Mouse (Mus musculus) embryonic facial prominence, embryonic 11.5 days (tissue): ENCODE measurements around the gene Arhgap9. TPM values are rescaled to one million over a fixed set of nuclear protein-coding genes. Genes with fewer than 3 reads are reported as not detected.

Source experiments
- ATAC-seq: fragments of 200-750 bp; cut with Nextera tagmentation; replicated peaks from 2 replicates; pipeline ENCODE4 v1.8.0; 2017; ENCODE audit warnings: low read depth; ENCODE audit not compliant: insufficient number of reproducible peaks, low FRiP score, low TSS enrichment
- DNase-seq: peaks from one replicate; pipeline ENCODE4 v3.0.0-alpha.2; 2015; ENCODE audit warnings: low spot score
- H3K27ac ChIP-seq: fragments of 300-500 bp; sonication (generic); replicated peaks from 2 replicates; pipeline ENCODE4 v1.5.1; 2014; ENCODE audit warnings: mild to moderate bottlenecking, low read depth, low read length, control low read depth
- H3K27me3 ChIP-seq: fragments of 300-500 bp; sonication (generic); 2 replicates; pipeline ENCODE4 v1.6.1; 2014; ENCODE audit warnings: mild to moderate bottlenecking, low read length, moderate library complexity, mixed read lengths; ENCODE audit not compliant: control insufficient read depth, insufficient read depth
- H3K36me3 ChIP-seq: fragments of 300-500 bp; sonication (generic); replicated peaks from 2 replicates; pipeline ENCODE4 v1.6.1; 2014; ENCODE audit warnings: low read depth, mild to moderate bottlenecking, low read length, moderate library complexity, mixed read lengths; ENCODE audit not compliant: control insufficient read depth, insufficient read depth
- H3K4me1 ChIP-seq: fragments of 300-500 bp; sonication (generic); 2 replicates; pipeline ENCODE4 v1.6.1; 2014; ENCODE audit warnings: low read length, mixed read lengths; ENCODE audit not compliant: control insufficient read depth, insufficient read depth
- H3K4me2 ChIP-seq: fragments of 300-500 bp; sonication (generic); 2 replicates; pipeline ENCODE4 v1.6.1; 2014; ENCODE audit warnings: low read depth, mild to moderate bottlenecking, control low read depth, low read length, moderate library complexity
- H3K4me3 ChIP-seq: fragments of 300-500 bp; sonication (generic); 2 replicates; pipeline ENCODE4 v1.5.1; 2014; ENCODE audit warnings: low read depth, low read length, control low read depth
- H3K9ac ChIP-seq: fragments of 300-500 bp; sonication (generic); replicated peaks from 2 replicates; pipeline ENCODE4 v1.6.1; 2014; ENCODE audit warnings: mild to moderate bottlenecking, control low read depth, low read length
- H3K9me3 ChIP-seq: fragments of 300-500 bp; sonication (generic); replicated peaks from 2 replicates; pipeline ENCODE4 v1.6.1; 2016; ENCODE audit warnings: mild to moderate bottlenecking, low read length, inconsistent platforms, mixed read lengths; ENCODE audit not compliant: control insufficient read depth
- WGBS: fragments of 180-500 bp; shearing (Covaris S2); extraction: QIAGEN DNeasy Blood & Tissue Kit; methylation state at CpG from one replicate; pipeline ENCODE4 v1.1.7; 2014; 5-methylcytosine and 5-hydroxymethylcytosine counted together
- polyA plus RNA-seq: library from polyadenylated mRNA; unstranded; fragments of >200 nt; fragmentation: Nextera tagmentation; extraction: Ambion mirVana; gene quantifications from 2 replicates; pipeline ENCODE4 v1.2.1, GENCODE M21; 2014

Arhgap9 gene
- polyA plus RNA-seq, 1 experiment from 2014 or later = 1.8 TPM

GRCm38 (mm10) chr10:127346173-127346572 lies 24.4 kb downstream of the Arhgap9 start:
- H3K27me3 ChIP-seq = no peaks in the 10 kb centered on the region
- no peaks in the 10 kb centered on the region for H3K9me3 ChIP-seq
- H3K27ac ChIP-seq = no peak overlapping the region
- WGBS = 84% methylated on average over 3 of the region's 3 CpGs
- DNase-seq = no peak
- ATAC-seq = no peak
- no peaks in the 10 kb centered on the region for H3K36me3 ChIP-seq
- no peak overlapping the region for H3K9ac ChIP-seq
- no peak overlapping the region for H3K4me3 ChIP-seq
- H3K4me1 ChIP-seq = peaks cover 3% of the 10 kb centered on the region
- no peak overlapping the region for H3K4me2 ChIP-seq

- DNase-seq (no peak), ATAC-seq (no peak)
- Histone ChIP-seq H3K9ac (no peak overlapping the region), H3K36me3 (no peaks in the 10 kb centered on the region), H3K4me1 (no peaks in the 10 kb centered on the region), H3K27me3 (no peaks in the 10 kb centered on the region), H3K4me2 (no peak overlapping the region), H3K27ac (no peak overlapping the region), H3K4me3 (no peak overlapping the region), H3K9me3 (no peaks in the 10 kb centered on the region)
- 70% methylated on average over 4 of the region's 4 CpGs for WGBS
Observed at GRCm38 (mm10) chr10:127348957-127349356, 27.2 kb downstream of the Arhgap9 start.

DNA sequence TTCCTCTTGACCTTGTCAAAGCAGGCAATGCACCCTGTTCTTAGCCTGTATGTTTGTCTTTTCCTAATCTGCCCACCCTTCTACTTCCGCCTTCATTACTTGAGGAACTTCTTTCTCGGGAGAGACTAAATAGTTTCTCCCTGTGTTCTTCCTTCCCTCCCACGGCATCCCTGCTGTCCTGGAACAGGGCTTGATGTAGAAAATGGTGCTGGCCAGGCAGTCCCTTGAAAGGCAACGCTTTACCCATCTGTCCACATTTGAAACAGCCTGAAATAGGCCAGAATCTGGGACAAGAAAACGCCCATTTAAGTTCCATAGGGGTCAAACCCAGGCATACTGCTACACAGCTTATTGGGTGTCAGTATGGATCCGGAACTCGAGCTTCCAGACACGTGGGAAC lies 28.0 kb downstream of the Arhgap9 start:
- Histone ChIP-seq H3K27me3 (no peaks in the 10 kb centered on the region), H3K4me1 (no peaks in the 10 kb centered on the region), H3K9me3 (no peaks in the 10 kb centered on the region), H3K27ac (no peak overlapping the region), H3K4me2 (no peak overlapping the region), H3K36me3 (no peaks in the 10 kb centered on the region), H3K9ac (no peak overlapping the region), H3K4me3 (no peak overlapping the region)
- ATAC-seq (no peak), DNase-seq (no peak)
- WGBS = 78% methylated on average over 8 of the region's 8 CpGs

- peak; percentile 88 for DNase-seq
- H3K9ac ChIP-seq = peak overlapping the region; percentile 53
- peak; percentile 69 for ATAC-seq
Observed at GRCm38 (mm10) chr10:127350594-127351284, 29.0 kb downstream of the Arhgap9 start.

DNA sequence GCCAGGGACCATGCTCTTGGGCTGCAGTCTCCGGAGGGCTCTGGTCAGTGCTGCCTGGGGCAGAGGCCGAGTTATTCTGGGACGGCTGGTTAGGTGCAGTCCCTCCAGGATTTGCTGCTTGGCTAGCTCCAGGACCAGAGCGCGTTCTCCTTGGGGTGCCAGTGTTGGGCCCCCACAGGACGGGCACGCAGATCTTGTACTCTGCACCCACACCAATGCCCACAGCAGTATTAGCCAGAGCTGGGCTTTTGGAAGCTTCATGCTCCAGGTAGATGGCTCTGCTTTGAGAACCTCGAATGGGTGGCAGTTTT lies 29.5 kb downstream of the Arhgap9 start:
- no peaks in the 10 kb centered on the region for H3K27me3 ChIP-seq
- H3K4me1 ChIP-seq = no peaks in the 10 kb centered on the region
- WGBS = 81% methylated on average over 8 of the region's 8 CpGs
- H3K36me3 ChIP-seq = no peaks in the 10 kb centered on the region
- no peak overlapping the region for H3K4me3 ChIP-seq
- no peak for DNase-seq
- H3K27ac ChIP-seq = no peak overlapping the region
- no peaks in the 10 kb centered on the region for H3K9me3 ChIP-seq
- ATAC-seq = no peak; the same call in 1 of the 2 replicates
- H3K9ac ChIP-seq = no peak overlapping the region; the same call in 1 of the 2 replicates
- H3K4me2 ChIP-seq = no peak overlapping the region

More at GRCm38 (mm10) chr10:127350594-127351284, 29.0 kb downstream of the Arhgap9 start:
- no peaks in the 10 kb centered on the region for H3K36me3 ChIP-seq
- H3K4me1 ChIP-seq = no peaks in the 10 kb centered on the region
- H3K4me2 ChIP-seq = peak overlapping the region; percentile 43
- H3K27ac ChIP-seq = no peak overlapping the region
- no peak overlapping the region for H3K4me3 ChIP-seq
- H3K27me3 ChIP-seq = no peaks in the 10 kb centered on the region
- 9% methylated on average over 23 of the region's 24 CpGs for WGBS
- H3K9me3 ChIP-seq = no peaks in the 10 kb centered on the region

GRCm38 (mm10) chr10:127351719-127352118 lies 30.0 kb downstream of the Arhgap9 start:
- Histone ChIP-seq H3K4me2 (no peak overlapping the region), H3K4me1 (no peaks in the 10 kb centered on the region), H3K9me3 (no peaks in the 10 kb centered on the region), H3K4me3 (no peak overlapping the region), H3K9ac (no peak overlapping the region), H3K27me3 (no peaks in the 10 kb centered on the region), H3K36me3 (no peaks in the 10 kb centered on the region), H3K27ac (no peak overlapping the region)
- DNase-seq (no peak), ATAC-seq (no peak)
- 66% methylated on average over 8 of the region's 8 CpGs for WGBS

DNA sequence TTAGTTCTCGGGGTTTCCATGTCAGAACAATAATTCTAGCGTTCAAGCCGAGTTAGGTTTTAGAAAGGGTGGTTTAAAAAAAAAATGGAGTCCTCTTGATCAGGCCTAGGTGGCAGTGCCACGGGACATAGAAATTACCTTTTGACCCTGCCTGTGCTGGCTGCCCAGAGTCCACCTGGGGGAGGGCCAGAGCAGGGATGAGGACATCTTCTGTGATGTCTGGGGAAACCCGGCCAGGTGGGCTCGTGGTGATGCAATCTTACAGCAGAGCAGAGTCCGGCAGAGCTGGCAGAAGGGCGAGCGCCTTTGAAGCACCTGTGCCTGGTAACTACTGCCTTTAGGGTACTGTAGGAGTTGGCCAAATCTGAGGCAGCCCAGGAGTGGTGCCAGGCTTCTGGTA lies 30.4 kb downstream of the Arhgap9 start:
- 86% methylated on average over 9 of the region's 9 CpGs for WGBS

DNA sequence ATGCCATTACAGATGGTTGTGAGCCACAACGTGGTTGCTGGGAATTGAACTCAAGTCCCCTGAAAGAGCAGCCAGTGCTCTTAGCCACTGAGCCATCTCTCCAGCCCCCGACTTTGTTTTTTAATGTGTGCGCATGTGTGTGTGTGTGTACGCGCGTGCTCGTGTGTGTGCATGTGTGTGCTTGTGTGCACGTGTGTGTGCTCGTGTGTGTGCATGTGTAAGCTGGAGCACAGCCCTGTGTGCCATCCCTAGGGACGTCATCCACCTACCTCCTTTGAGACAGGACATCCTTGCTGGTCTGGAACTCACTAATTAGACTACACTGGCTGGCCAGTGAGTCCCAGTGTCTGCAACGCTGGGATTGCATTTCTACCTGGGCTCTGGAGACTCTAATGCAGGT lies 31.0 kb downstream of the Arhgap9 start:
- 90% methylated on average over 11 of the region's 11 CpGs for WGBS
- Histone ChIP-seq H3K27me3 (no peaks in the 10 kb centered on the region), H3K9me3 (no peaks in the 10 kb centered on the region), H3K4me1 (no peaks in the 10 kb centered on the region), H3K4me3 (no peak overlapping the region), H3K36me3 (no peaks in the 10 kb centered on the region), H3K27ac (no peak overlapping the region), H3K9ac (no peak overlapping the region), H3K4me2 (no peak overlapping the region)
- DNase-seq (no peak), ATAC-seq (no peak)

More for the DNA sequence above, 30.4 kb downstream of the Arhgap9 start:
- no peak overlapping the region for H3K4me2 ChIP-seq
- H3K27me3 ChIP-seq = no peaks in the 10 kb centered on the region
- no peak for DNase-seq
- no peak overlapping the region for H3K4me3 ChIP-seq
- no peaks in the 10 kb centered on the region for H3K36me3 ChIP-seq
- no peak for ATAC-seq
- no peak overlapping the region for H3K27ac ChIP-seq
- H3K4me1 ChIP-seq = no peaks in the 10 kb centered on the region
- H3K9ac ChIP-seq = no peak overlapping the region
- no peaks in the 10 kb centered on the region for H3K9me3 ChIP-seq
